Mouse (Mus musculus): ENCODE measurements around the gene Asb1. TPM values are rescaled to one million over a fixed set of nuclear protein-coding genes. Genes with fewer than 3 reads are reported as not detected.

The Asb1 gene
- total RNA-seq (2015) (3.7 and 4.1 TPM in 2 replicates), total RNA-seq (2017) (5.9 and 11.7 TPM in 2 replicates)

GRCm38 (mm10) chr1:91540271-91540826 lies at the start of gene Asb1:
Asb1 (plus strand) TSS chr1:91540544.
- peak; percentile 91 for ATAC-seq (ENCODE audit: poor library complexity, severe bottlenecking)

DNA sequence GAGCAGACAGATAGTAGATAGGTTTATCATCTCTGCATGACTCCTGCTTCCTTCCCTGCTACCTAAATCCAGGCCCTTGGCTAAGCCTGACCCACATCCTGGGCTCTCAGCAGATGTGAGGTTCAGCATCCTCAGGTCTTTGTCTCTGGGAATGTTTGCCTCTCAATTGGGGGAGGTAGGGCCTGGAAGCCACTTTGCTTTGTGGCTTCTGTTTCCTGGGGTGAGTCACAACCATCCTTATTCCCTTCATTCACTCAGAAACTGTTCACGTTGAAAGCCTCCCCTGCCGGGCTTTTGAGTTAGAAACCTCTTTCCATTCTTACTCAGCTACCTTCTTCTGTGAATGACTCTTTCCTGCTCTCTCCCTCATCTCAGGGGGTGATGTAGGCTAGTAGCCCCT lies 47.6 kb upstream of the Asb1 start:
- no peak for ATAC-seq (ENCODE audit: poor library complexity, severe bottlenecking)

DNA sequence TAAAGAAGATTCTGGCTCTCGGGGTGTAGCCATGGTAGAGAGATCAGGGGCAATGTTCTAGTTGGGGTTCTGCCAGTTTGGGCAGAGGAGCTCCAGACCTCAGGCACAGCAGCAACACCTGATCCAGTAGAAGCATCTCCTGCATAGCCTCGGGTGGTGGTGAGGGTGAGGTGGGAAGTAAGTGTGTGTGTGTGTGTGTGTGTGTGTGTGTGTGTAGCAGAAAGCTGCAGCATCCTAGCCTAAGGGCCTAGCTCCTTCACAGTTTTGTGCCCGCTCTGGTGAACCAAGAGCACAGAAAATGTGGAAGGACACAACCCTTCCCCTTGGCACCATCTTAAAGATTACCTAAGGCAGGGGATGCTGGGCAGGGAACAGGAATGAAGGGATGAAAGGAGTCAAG lies 46.4 kb upstream of the Asb1 start:
- ATAC-seq (ENCODE audit: poor library complexity, severe bottlenecking) = no peak

GRCm38 (mm10) chr1:91494457-91495140 lies 45.7 kb upstream of the Asb1 start, which contains the start of gene Traf3ip1:
Traf3ip1 (plus strand) TSS chr1:91494647.
- peak; percentile 98 for ATAC-seq (ENCODE audit: poor library complexity, severe bottlenecking)

DNA sequence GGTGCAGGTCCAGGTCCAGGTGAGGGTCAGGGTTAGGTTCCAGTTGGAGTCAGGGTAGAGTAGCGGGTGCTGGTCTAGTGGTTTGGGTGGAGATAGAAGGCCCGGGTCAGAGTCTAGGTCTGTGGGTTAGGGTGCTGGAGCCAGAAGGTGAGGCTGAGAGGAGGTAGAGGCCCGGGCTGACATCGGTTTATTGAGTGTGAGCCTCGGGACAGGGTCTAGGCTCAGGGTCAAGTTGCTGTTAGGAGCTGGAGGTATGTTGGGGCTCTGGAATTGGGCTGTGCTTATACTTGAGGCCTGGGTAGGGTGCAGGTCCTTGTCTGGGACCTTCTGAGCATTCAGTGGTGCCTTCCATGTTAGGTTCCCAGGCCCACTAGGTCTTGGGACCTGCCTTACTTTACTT lies 45.0 kb upstream of the Asb1 start:
- no peak for ATAC-seq (ENCODE audit: poor library complexity, severe bottlenecking)

DNA sequence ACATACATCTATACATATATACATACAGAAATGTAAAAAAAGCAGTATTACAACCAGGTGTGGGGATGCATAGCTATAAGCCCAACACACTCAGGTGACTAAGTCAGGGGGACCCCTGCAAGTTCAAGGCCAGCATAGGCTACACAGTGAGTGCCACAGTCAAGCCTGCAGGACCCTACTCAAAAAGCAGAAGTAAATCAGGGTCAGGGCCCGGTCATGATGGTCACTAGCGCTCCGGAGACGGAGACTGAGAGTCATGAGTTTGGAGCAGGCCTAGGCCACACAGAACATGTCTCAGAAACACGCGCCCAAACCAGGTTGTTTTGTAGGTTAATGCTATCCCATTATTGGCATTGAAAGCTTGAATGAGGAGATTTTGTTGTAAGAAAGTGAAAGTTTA lies 41.8 kb upstream of the Asb1 start:
- no peak for ATAC-seq (ENCODE audit: poor library complexity, severe bottlenecking)

DNA sequence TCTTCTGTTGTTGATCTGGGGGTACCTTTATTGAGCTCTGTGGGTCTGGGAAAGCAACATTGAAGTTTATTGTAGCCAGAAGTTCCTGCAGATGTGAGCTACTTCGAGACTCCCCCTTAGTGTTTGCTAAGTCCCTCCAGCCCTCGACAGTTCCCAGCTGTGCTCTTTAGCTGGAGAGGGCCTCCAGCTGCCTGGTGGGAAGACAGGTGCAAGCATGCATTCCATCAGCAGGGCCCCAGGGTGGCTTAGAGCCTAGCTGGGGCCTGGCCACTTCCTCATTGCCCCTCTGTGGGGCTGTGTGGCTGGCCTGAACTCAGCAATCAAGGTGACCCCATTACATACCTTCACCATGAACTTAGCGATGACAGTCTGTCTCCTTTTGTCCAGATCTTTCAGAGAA lies 35.7 kb upstream of the Asb1 start:
- ATAC-seq (ENCODE audit: poor library complexity, severe bottlenecking) = no peak

GRCm38 (mm10) chr1:91514916-91515315 lies 25.4 kb upstream of the Asb1 start:
- no peak for ATAC-seq (ENCODE audit: poor library complexity, severe bottlenecking)

DNA sequence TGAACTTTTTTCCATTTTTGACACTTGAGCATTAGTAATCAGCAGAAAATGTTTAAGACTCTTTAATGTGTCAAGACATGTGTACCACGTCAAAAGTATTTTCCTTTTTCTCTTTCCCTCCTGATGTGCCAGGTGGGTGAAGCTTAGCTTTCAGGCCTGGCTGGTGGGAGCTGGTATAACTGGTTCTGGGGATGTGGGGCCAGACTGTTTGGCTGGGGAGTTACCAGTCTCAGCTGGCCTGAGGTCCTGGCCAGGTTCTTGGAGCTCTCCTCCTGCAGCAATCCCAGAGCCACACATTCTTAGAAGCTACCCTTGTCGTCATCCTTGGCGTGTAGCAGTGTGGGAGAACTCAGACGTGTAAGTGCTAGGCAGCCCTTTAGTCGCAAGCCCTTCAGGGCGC lies 24.7 kb upstream of the Asb1 start:
- ATAC-seq (ENCODE audit: poor library complexity, severe bottlenecking) = no peak

GRCm38 (mm10) chr1:91523759-91524158 lies 16.6 kb upstream of the Asb1 start:
- peak; percentile 98 for ATAC-seq (ENCODE audit: poor library complexity, severe bottlenecking)

DNA sequence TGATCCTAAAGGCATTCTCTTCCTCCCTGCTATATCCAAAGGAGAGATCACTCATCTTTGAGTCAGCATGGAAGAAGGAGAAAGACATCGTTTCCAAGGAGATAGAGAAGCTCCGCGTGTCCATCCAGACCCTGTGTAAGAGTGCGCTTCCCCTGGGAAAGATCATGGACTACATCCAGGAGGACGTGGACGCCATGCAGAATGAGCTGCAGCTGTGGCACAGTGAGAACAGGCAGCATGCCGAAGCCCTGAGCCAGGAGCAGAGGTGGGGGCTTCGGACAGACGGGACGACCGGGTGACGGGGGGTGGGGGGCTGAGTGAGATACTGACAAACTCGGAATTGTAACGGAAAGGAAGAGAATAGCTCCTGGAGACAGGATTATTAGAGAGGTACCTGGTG lies 14.5 kb upstream of the Asb1 start:
- ATAC-seq (ENCODE audit: poor library complexity, severe bottlenecking) = no peak

- no peak for ATAC-seq (ENCODE audit: poor library complexity, severe bottlenecking)
These were observed 10.2 kb upstream of the Asb1 start for GRCm38 (mm10) chr1:91530166-91530565.

GRCm38 (mm10) chr1:91532243-91532642 lies 8.1 kb upstream of the Asb1 start:
- ATAC-seq (ENCODE audit: poor library complexity, severe bottlenecking) = no peak

DNA sequence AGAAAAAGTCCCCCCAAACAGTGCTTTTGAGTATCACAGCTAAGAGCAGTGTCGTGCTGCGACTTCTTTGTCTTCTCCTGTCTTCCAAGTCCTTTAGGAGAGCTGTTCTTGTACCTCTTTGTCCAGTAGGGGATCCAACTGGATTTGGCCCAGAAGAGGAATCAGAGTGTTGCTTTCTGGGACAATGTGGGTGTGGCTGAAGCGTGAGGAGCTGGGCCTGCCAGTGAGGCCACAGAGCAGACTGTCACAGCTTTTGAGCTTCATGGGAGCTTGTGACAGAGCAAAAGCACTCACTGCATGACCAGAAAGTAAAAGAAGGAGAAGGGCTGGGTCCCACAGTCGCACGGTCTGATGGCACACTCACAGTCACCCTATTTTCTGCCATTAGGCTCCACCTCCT lies 7.5 kb upstream of the Asb1 start:
- no peak for ATAC-seq (ENCODE audit: poor library complexity, severe bottlenecking)

DNA sequence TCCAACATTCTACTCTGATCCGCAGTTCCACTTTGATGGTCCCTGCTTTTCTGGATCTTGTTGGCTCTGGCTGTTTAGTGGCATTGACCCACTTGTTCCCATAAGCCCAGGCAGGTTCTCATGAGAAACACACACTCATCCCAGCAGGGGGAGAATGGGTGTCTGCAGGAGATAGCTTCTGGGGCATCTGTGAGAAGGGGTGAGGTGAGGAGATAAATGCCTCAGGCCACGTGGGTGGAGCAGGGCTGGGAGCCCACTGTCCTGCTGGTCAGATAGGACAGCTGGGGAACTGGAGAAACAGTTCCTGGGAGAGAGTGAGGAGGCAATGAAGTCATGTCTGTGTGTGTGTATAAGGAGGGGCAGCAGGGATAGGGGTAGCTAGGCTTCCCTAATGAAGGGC lies 6.9 kb upstream of the Asb1 start:
- ATAC-seq (ENCODE audit: poor library complexity, severe bottlenecking) = peak; percentile 54

GRCm38 (mm10) chr1:91533961-91534723 lies 6.2 kb upstream of the Asb1 start:
- ATAC-seq (ENCODE audit: poor library complexity, severe bottlenecking) = no peak

GRCm38 (mm10) chr1:91537786-91538569 lies 2.4 kb upstream of the Asb1 start:
- no peak for ATAC-seq (ENCODE audit: poor library complexity, severe bottlenecking)

- ATAC-seq (ENCODE audit: poor library complexity, severe bottlenecking) = no peak
These were observed 1.8 kb upstream of the Asb1 start for GRCm38 (mm10) chr1:91538570-91538929.

- ATAC-seq (ENCODE audit: poor library complexity, severe bottlenecking) = no peak
These were observed 1.1 kb upstream of the Asb1 start for GRCm38 (mm10) chr1:91539246-91539645.

DNA sequence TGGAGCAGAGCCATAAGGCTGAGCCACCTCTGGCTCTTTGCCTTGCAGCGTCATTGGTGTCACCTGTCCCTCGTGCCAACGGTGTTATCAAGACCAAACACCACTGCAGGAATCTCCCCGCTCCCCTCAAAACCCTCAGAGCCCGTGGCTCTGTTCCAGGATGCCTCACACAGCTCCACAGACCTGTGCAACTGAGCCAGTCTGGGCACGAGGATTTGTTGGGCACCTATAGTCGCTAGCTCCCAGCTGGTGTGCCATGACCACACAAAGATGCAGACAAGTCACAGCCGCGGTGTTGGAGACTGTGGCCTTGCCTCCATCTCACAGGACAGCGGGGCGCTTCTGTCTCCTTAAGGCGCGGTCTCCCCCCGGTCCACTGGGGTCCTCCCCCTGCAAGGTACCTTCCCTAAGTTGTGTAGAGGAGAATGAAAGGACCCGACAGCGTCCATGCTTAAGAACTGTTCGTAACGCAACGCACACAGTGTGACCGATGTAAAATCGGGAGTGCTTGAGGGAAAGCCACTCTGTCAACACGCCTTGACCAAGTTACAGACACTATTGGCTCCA lies 557 bp upstream of the Asb1 start:
- peak; percentile 13 for ATAC-seq (ENCODE audit: poor library complexity, severe bottlenecking)

DNA sequence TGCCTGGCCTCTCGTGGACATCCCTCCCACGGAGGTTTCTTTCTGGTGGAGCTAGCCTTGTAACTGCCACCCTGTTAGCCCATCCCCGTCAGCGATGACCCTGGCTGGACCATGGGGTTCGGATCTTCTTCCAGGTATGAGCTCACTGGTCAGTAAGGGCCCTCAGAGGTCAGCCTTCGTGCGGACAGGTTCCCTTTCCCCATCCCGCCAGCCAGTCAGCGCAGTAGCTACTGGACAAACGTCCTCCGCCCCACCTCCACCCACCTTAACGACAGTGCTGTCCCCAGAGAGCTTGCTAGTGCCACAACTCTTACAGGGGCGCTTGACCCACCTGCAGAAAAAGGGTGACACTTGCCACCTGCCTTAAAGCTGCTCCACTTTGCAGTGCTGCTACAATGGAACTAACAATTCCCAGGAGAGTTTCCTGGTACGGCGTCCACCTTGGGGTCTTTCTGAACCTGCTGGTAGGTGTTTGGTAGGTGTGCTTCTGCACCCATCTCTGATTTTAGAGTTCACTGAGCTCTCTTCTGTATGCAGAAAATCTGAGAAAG lies 773 bp downstream of the Asb1 start:
- ATAC-seq (ENCODE audit: poor library complexity, severe bottlenecking) = no peak

All from megakaryocyte, adult 5-6 weeks (primary cell).